Mouse (Mus musculus) spleen, adult 2 months (tissue): Measurements from ENCODE around the gene Clec1b.

Experiments
- CTCF ChIP-seq: fragments of 200-500 bp; IDR thresholded peaks from 2 replicates; pipeline ENCODE4 v1.5.1; 2011; ENCODE audit warnings: mild to moderate bottlenecking, inconsistent platforms; ENCODE audit not compliant: insufficient read depth, insufficient read length, insufficient replicate concordance; ENCODE audit errors: extremely low read depth
- POLR2A ChIP-seq: fragments of 200-500 bp; IDR thresholded peaks from 2 replicates; pipeline ENCODE4 v1.6.1; 2011; ENCODE audit warnings: low read depth, low read length, inconsistent platforms

GRCm38 (mm10) chr6:129393732-129394131, 3.4 kb upstream of the Clec1b start:
- no peak for TF ChIP-seq CTCF
- TF ChIP-seq POLR2A: no peak
